Mouse (Mus musculus): ENCODE measurements around the gene Kmt2b.

DNA sequence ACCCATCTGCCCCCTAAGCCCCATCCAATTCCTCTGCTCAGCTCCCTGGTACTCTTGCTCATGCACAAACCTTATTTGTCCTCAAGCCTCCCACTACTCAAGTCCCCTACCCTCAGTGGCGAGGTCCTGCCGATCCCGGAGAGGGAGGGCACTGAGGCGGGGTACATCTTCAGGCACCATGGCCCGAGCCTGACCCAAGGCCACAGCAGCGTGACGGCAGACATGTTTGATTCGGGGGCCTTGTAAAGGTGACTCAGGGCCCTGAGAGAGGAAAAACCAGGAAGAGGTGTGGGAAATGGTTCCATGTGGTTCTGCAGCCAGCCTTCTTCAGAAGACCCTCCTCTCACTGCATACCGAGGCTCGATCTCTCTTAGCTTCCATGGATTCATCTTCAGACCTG lies 4.2 kb downstream of the Kmt2b start:
- TF ChIP-seq CTCF (IDR thresholded peaks at IDR 0.05; ENCODE audit: control insufficient read depth, insufficient read depth, insufficient read length), result no peak
- no peak for TF ChIP-seq USF1 (IDR thresholded peaks at IDR 0.05; ENCODE audit: low read depth)

Measured in C2C12 (cell line).